Mouse (Mus musculus) liver, embryonic 15.5 days (tissue): ENCODE results near the gene Raly. TPM values are rescaled to one million over a fixed set of nuclear protein-coding genes. Genes with fewer than 3 reads are reported as not detected.

Experiments
- ATAC-seq: fragments of 200-750 bp; cut with Nextera tagmentation; 2 replicates; pipeline ENCODE4 v1.8.0; 2017; ENCODE audit warnings: moderate number of reproducible peaks, mild to moderate bottlenecking, moderate library complexity; ENCODE audit not compliant: insufficient read depth
- H3K27ac ChIP-seq: fragments of 300-500 bp; sonication (generic); replicated peaks from 2 replicates; pipeline ENCODE4 v1.5.1; 2015; ENCODE audit warnings: mild to moderate bottlenecking, inconsistent platforms
- H3K27me3 ChIP-seq: fragments of 300-500 bp; sonication (generic); 2 replicates; pipeline ENCODE4 v1.6.1; 2015; ENCODE audit warnings: mild to moderate bottlenecking, inconsistent platforms
- H3K36me3 ChIP-seq: fragments of 300-500 bp; sonication (generic); replicated peaks from 2 replicates; pipeline ENCODE4 v1.6.1; 2015; ENCODE audit warnings: moderate library complexity, mild to moderate bottlenecking, inconsistent platforms
- H3K4me1 ChIP-seq: fragments of 300-500 bp; sonication (generic); replicated peaks from 2 replicates; pipeline ENCODE4 v1.6.1; 2015; ENCODE audit warnings: inconsistent platforms
- H3K4me2 ChIP-seq: fragments of 300-500 bp; sonication (generic); 2 replicates; pipeline ENCODE4 v1.6.1; 2015; ENCODE audit warnings: moderate library complexity, mild to moderate bottlenecking, inconsistent platforms
- H3K4me3 ChIP-seq: fragments of 300-500 bp; sonication (generic); replicated peaks from 2 replicates; pipeline ENCODE4 v1.5.1; 2015; ENCODE audit warnings: mild to moderate bottlenecking, inconsistent platforms
- H3K9ac ChIP-seq: fragments of 300-500 bp; sonication (generic); 2 replicates; pipeline ENCODE4 v1.6.1; 2015; ENCODE audit warnings: moderate library complexity, mild to moderate bottlenecking, inconsistent platforms
- H3K9me3 ChIP-seq: fragments of 300-500 bp; sonication (generic); replicated peaks from 2 replicates; pipeline ENCODE4 v1.6.1; 2016; ENCODE audit warnings: inconsistent platforms
- WGBS: fragments of 180-500 bp; shearing (Covaris S2); methylation state at CpG from one replicate; pipeline ENCODE4 v1.1.7; 2015; ENCODE audit warnings: mixed read lengths; ENCODE audit not compliant: insufficient replicate concordance; 5-methylcytosine and 5-hydroxymethylcytosine counted together
- polyA plus RNA-seq: library from polyadenylated mRNA; unstranded; fragments of >200 nt; fragmentation: Nextera tagmentation; extraction: Ambion mirVana; gene quantifications from 2 replicates; pipeline ENCODE4 v1.2.1, GENCODE M21; 2015

Raly gene
- polyA plus RNA-seq: 23.6 and 24.9 TPM in 2 replicates

DNA sequence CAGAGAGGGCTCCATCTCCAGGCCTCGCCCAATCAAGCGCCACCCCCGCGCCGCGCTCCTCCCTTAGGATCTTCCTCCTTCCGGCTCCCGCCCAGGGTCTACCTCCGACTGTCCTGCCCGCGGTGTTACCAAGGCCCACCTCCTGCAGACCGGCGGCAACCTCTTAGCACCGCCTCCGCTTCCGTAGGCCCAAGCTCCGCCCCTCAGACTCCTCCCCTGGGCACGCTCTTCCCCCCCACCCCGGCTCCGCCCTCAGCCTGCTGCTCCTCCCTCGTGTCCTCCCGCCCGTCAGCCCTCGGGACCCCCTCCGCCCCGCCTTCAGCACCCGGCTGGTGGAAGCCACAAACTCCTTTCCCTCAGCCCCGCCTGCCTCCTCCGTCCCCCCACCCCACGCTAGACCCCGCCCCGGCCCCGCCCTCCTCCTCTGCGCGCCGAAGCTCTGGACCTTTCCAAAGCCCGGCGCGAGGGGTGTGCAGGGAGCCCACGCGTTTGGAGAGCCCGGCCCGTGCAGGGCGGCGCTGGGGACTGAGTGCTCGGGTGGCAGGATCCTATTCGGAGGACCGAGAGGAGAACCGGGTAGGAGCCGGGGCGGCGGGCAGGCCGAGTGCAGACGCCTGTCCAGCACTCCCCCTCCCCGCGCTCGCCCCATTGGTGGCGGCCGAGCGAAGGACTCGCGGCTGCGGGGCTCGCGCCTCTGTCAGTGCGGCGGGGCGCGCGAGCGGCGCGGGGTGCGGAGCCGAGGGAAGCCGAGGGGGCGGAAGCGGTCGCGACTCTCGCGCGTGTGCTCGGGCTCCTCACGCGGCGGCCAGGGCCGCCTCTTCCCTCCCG lies at the start of gene Raly, which contains the start of gene a:
Gene Raly (plus strand): TSS at position 441 of the 828 bp plus-strand sequence.
Gene a (plus strand): TSS at position 747 of the 828 bp plus-strand sequence.
- ATAC-seq: peak; percentile 94
- H3K4me2 ChIP-seq: peak within 1 kb of the TSS; percentile 80
- H3K9ac ChIP-seq: peak within 1 kb of the TSS; percentile 98
- peak within 1 kb of the TSS; percentile 97 for H3K27ac ChIP-seq
- H3K4me1 ChIP-seq: peaks cover 78% of the 10 kb centered on the region
- no peaks in the 10 kb centered on the region for H3K9me3 ChIP-seq
- peaks cover 18% of the 10 kb centered on the region for H3K36me3 ChIP-seq
- under 1% methylated on average over 86 of the region's 89 CpGs for WGBS
- peak within 1 kb of the TSS; percentile 98 for H3K4me3 ChIP-seq
- no peaks in the 10 kb centered on the region for H3K27me3 ChIP-seq

DNA sequence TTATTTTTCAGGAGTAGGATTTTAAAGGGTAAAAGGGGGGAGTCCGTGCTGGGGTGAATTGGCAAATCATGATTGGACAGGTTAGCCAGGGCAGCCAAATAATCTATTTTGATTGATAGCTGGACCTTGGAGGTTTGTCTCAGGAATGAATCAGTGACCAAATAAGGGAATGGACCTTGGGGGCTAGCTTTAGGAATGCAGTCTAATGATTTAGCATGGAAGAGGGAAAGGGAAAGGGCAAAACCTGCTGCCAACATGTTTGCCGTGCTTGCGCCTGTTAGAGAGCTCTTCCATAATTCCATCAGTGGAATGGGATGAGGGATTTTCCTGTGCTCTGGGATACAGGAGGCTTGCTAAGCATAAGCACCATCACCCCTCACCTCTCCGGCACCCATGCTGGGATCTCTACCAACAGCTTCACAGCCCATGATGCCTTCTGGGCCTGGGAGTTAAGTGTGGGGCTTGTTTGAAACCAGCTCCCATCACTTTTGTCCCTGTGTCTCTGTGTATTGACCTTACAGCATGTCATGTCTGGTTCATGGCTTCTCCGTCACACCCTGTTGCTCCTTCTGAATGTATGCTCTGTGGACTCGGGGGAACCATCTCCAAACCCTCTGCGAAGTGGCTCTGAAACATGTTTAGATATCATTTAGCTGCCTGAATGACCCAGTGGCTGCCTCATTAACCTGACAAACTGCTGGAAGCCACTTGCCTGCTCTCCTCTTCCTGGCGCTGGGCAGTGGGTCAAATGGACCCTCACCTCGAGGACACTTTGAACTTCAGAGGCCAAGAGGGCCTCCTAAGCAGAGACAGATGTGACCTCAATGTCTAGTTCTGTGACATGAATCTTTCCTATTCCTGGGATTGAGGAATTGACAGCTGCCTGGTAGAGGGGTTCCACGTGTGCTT lies 47.7 kb upstream of the Raly start:
- no peak overlapping the region for H3K4me2 ChIP-seq
- no peak for ATAC-seq
- whole genome bisulfite sequencing: 61% methylated on average over 10 of the region's 10 CpGs
- no peaks in the 10 kb centered on the region for H3K36me3 ChIP-seq
- no peak overlapping the region for H3K4me3 ChIP-seq
- no peak overlapping the region for H3K9ac ChIP-seq
- H3K9me3 ChIP-seq: no peaks in the 10 kb centered on the region
- H3K27ac ChIP-seq: no peak overlapping the region
- H3K27me3 ChIP-seq: peaks cover 8% of the 10 kb centered on the region; the same call in 1 of the 2 replicates
- no peaks in the 10 kb centered on the region for H3K4me1 ChIP-seq

DNA sequence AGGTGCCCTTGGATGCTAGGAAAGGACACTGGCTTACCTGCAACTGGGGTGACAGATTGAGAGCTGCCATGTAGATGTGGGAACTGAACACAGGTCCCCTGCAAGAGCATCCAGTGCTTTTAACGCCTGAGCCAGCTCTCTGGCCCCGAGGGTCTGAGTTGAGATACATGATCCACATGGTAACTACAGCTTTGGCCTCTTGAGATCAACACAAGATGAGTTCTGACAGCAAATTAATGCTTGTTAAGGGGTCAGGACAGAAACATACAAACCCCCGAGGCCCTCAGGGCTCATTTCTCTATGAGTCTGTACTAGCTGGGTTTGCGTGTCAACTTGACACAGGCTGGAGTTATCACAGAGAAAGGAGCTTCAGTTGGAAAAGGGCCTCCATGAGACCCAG lies 47.0 kb upstream of the Raly start:
- no peak overlapping the region for H3K4me3 ChIP-seq
- 54% methylated on average over 4 of the region's 4 CpGs for WGBS
- no peaks in the 10 kb centered on the region for H3K4me1 ChIP-seq
- H3K27ac ChIP-seq: no peak overlapping the region
- ATAC-seq: no peak
- no peaks in the 10 kb centered on the region for H3K9me3 ChIP-seq
- H3K4me2 ChIP-seq: no peak overlapping the region
- no peaks in the 10 kb centered on the region for H3K36me3 ChIP-seq
- H3K9ac ChIP-seq: no peak overlapping the region
- H3K27me3 ChIP-seq: peaks cover 8% of the 10 kb centered on the region; the same call in 1 of the 2 replicates

- Histone ChIP-seq H3K9ac (no peak overlapping the region), H3K4me3 (no peak overlapping the region), H3K27ac (no peak overlapping the region), H3K4me1 (0 out of 2 replicates have a peak, but pooled peaks cover 3% of the 10 kb centered on the region), H3K27me3 (peaks cover 8% of the 10 kb centered on the region; the same call in 1 of the 2 replicates), H3K4me2 (no peak overlapping the region), H3K9me3 (no peaks in the 10 kb centered on the region), H3K36me3 (no peaks in the 10 kb centered on the region)
- no peak for ATAC-seq
- 60% methylated on average over 2 of the region's 2 CpGs for WGBS
These were observed 42.5 kb upstream of the Raly start for GRCm38 (mm10) chr2:154748383-154748782.

DNA sequence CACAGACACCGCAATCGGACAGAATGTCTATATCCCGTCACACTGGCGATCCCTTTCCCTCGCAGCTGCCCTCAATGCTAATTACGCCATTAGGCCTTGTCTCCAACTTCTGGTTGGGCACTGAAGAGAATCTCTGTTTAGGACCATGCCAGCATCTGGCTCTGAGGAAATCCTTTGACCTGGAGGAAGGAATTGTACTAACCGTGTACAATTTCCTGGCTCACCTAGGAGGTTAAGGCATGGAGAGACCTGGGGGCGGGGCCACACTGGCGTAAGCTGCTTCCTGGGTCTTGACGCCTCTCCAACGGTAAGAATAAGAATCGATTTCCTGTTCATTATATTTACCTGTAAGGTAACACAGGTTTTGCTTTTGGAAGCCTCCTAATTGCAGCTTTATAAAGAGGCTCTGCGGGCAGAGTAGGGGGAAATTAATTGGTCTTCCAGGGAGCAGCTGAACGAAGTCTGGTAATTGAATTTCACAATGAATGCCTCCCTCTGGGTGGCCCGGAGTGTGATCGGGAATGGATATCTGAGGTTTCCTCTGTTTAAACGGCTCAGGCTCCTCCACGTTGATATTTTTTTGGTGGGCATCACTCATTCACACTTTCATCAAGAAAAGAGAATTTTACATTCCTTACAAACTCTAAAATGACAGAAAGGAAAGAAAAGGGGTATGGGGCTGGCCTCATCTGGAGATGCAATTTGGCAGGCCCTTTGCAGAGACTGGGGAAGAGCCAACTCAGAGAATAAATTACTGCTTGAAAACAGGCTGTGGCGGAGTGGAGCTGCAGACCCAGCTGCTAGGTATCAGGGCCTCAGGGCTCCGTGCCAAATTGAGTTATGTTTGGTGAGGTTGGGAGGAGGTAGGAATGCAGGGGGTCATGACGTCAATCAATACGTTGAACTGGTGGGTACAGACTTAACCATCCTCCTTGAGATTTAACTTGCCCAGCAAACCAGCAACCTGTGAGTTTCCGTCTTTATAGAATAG lies 41.6 kb upstream of the Raly start:
- ATAC-seq: no peak
- H3K27ac ChIP-seq: no peak overlapping the region
- H3K27me3 ChIP-seq: peaks cover 8% of the 10 kb centered on the region; the same call in 1 of the 2 replicates
- H3K9ac ChIP-seq: no peak overlapping the region
- H3K4me3 ChIP-seq: no peak overlapping the region
- H3K9me3 ChIP-seq: no peaks in the 10 kb centered on the region
- H3K4me1 ChIP-seq: 0 out of 2 replicates have a peak, but pooled peaks cover 3% of the 10 kb centered on the region
- H3K36me3 ChIP-seq: no peaks in the 10 kb centered on the region
- whole genome bisulfite sequencing: 67% methylated on average over 23 of the region's 23 CpGs
- no peak overlapping the region for H3K4me2 ChIP-seq

DNA sequence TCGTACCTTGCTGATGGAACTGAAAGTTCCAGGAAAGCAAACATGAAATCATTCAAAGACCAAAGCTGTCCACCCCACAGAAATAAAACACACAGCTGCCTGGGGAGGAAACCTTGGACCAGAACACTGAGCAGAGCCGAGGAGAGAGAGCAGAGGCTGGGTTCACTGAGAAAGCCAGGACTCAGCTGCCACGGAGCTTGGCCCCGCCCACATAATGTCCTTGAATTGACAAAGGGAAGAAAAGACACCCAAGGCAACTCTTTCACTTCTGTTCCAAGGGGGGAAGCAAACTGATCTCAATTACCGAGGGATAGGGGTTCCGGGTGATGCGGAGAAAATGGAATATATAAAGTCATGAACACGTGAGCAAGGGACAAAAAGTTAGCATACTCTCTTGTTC lies 39.0 kb upstream of the Raly start:
- 54% methylated on average over 8 of the region's 8 CpGs for WGBS
- Histone ChIP-seq H3K4me1 (peaks cover 11% of the 10 kb centered on the region), H3K9me3 (no peaks in the 10 kb centered on the region), H3K4me2 (no peak overlapping the region), H3K27ac (no peak overlapping the region), H3K4me3 (no peak overlapping the region), H3K36me3 (no peaks in the 10 kb centered on the region), H3K9ac (no peak overlapping the region), H3K27me3 (0 out of 2 replicates have a peak, but pooled peaks cover 3% of the 10 kb centered on the region)
- no peak for ATAC-seq

GRCm38 (mm10) chr2:154754068-154754560 lies 36.8 kb upstream of the Raly start:
- no peak for ATAC-seq
- no peak overlapping the region for H3K4me2 ChIP-seq
- no peaks in the 10 kb centered on the region for H3K27me3 ChIP-seq
- no peaks in the 10 kb centered on the region for H3K36me3 ChIP-seq
- peaks cover 11% of the 10 kb centered on the region for H3K4me1 ChIP-seq
- H3K9ac ChIP-seq: no peak overlapping the region
- WGBS: 61% methylated on average over 2 of the region's 2 CpGs
- no peak overlapping the region for H3K4me3 ChIP-seq
- H3K9me3 ChIP-seq: no peaks in the 10 kb centered on the region
- H3K27ac ChIP-seq: no peak overlapping the region

- ATAC-seq: no peak
- H3K27ac ChIP-seq: no peak overlapping the region
- peaks cover 11% of the 10 kb centered on the region for H3K4me1 ChIP-seq
- no peak overlapping the region for H3K4me2 ChIP-seq
- H3K36me3 ChIP-seq: no peaks in the 10 kb centered on the region
- H3K4me3 ChIP-seq: no peak overlapping the region
- H3K9me3 ChIP-seq: no peaks in the 10 kb centered on the region
- H3K27me3 ChIP-seq: no peaks in the 10 kb centered on the region
- no peak overlapping the region for H3K9ac ChIP-seq
- WGBS: 57% methylated on average over 6 of the region's 6 CpGs
These were observed 35.1 kb upstream of the Raly start for GRCm38 (mm10) chr2:154755791-154756190.

GRCm38 (mm10) chr2:154757691-154758090 lies 33.2 kb upstream of the Raly start:
- peaks cover 22% of the 10 kb centered on the region for H3K4me1 ChIP-seq
- H3K9ac ChIP-seq: no peak overlapping the region
- H3K4me2 ChIP-seq: no peak overlapping the region
- H3K36me3 ChIP-seq: no peaks in the 10 kb centered on the region
- 85% methylated on average over 5 of the region's 5 CpGs for WGBS
- no peak for ATAC-seq
- no peak overlapping the region for H3K27ac ChIP-seq
- H3K4me3 ChIP-seq: no peak overlapping the region
- H3K27me3 ChIP-seq: no peaks in the 10 kb centered on the region
- no peaks in the 10 kb centered on the region for H3K9me3 ChIP-seq

GRCm38 (mm10) chr2:154758454-154758853 lies 32.4 kb upstream of the Raly start:
- no peak overlapping the region for H3K9ac ChIP-seq
- H3K27ac ChIP-seq: no peak overlapping the region
- no peaks in the 10 kb centered on the region for H3K27me3 ChIP-seq
- H3K4me2 ChIP-seq: no peak overlapping the region
- no peaks in the 10 kb centered on the region for H3K9me3 ChIP-seq
- H3K4me1 ChIP-seq: peaks cover 30% of the 10 kb centered on the region
- no peak overlapping the region for H3K4me3 ChIP-seq
- H3K36me3 ChIP-seq: no peaks in the 10 kb centered on the region
- 70% methylated on average over 1 of the region's 1 CpGs for WGBS
- ATAC-seq: no peak
